Mouse (Mus musculus): Measurements from ENCODE around the gene Clip1. TPM values are rescaled to one million over a fixed set of nuclear protein-coding genes. Genes with fewer than 3 reads are reported as not detected.
"Not testable (repeated sequence)": the region's sequence is repeated elsewhere in the genome, so short reads cannot be mapped to it uniquely, and the experiment has no call there.

The Clip1 gene
- total RNA-seq (2017), result 105 and 149 TPM in 2 replicates

GRCm38 (mm10) chr5:123684221-123685144, at the start of gene Clip1:
Gene Clip1, minus strand, starts transcription at chr5:123684618.
- ATAC-seq (replicated peaks in 1 of 2; ENCODE audit: insufficient read depth in 1 of 2, low FRiP score in 2 of 2, low TSS enrichment in 1 of 2, low read depth in 1 of 2, poor library complexity in 2 of 2, severe bottlenecking in 2 of 2), result peak; percentile 20 to 37; a peak in 2 of 4 replicates

- ATAC-seq (replicated peaks in 1 of 2; ENCODE audit: insufficient read depth in 1 of 2, low FRiP score in 2 of 2, low TSS enrichment in 1 of 2, low read depth in 1 of 2, poor library complexity in 2 of 2, severe bottlenecking in 2 of 2), result no peak
These were observed 46.6 kb upstream of the Clip1 start for GRCm38 (mm10) chr5:123730981-123731380.

GRCm38 (mm10) chr5:123723816-123724215, 39.4 kb upstream of the Clip1 start:
- not testable (repeated sequence) for ATAC-seq (replicated peaks in 1 of 2; ENCODE audit: insufficient read depth in 1 of 2, low FRiP score in 2 of 2, low TSS enrichment in 1 of 2, low read depth in 1 of 2, poor library complexity in 2 of 2, severe bottlenecking in 2 of 2)

GRCm38 (mm10) chr5:123720328-123721311, 36.2 kb upstream of the Clip1 start, which contains the start of gene Zcchc8:
Gene Zcchc8, minus strand, starts transcription at chr5:123721100.
- peak; percentile 99 to 100 for ATAC-seq (replicated peaks in 1 of 2; ENCODE audit: insufficient read depth in 1 of 2, low FRiP score in 2 of 2, low TSS enrichment in 1 of 2, low read depth in 1 of 2, poor library complexity in 2 of 2, severe bottlenecking in 2 of 2)

- ATAC-seq (replicated peaks in 1 of 2; ENCODE audit: insufficient read depth in 1 of 2, low FRiP score in 2 of 2, low TSS enrichment in 1 of 2, low read depth in 1 of 2, poor library complexity in 2 of 2, severe bottlenecking in 2 of 2), result no peak; a peak in 1 of 4 replicates
These were observed 30.2 kb upstream of the Clip1 start for GRCm38 (mm10) chr5:123714622-123715021.

GRCm38 (mm10) chr5:123713782-123714181, 29.4 kb upstream of the Clip1 start:
- peak; percentile 17 to 81; a peak in 1 of 4 replicates for ATAC-seq (replicated peaks in 1 of 2; ENCODE audit: insufficient read depth in 1 of 2, low FRiP score in 2 of 2, low TSS enrichment in 1 of 2, low read depth in 1 of 2, poor library complexity in 2 of 2, severe bottlenecking in 2 of 2)

GRCm38 (mm10) chr5:123709571-123709970, 25.2 kb upstream of the Clip1 start:
- ATAC-seq (replicated peaks in 1 of 2; ENCODE audit: insufficient read depth in 1 of 2, low FRiP score in 2 of 2, low TSS enrichment in 1 of 2, low read depth in 1 of 2, poor library complexity in 2 of 2, severe bottlenecking in 2 of 2), result no peak

- ATAC-seq (replicated peaks in 1 of 2; ENCODE audit: insufficient read depth in 1 of 2, low FRiP score in 2 of 2, low TSS enrichment in 1 of 2, low read depth in 1 of 2, poor library complexity in 2 of 2, severe bottlenecking in 2 of 2), result no peak
These were observed 24.2 kb upstream of the Clip1 start for GRCm38 (mm10) chr5:123708598-123708997.

- no peak for ATAC-seq (replicated peaks in 1 of 2; ENCODE audit: insufficient read depth in 1 of 2, low FRiP score in 2 of 2, low TSS enrichment in 1 of 2, low read depth in 1 of 2, poor library complexity in 2 of 2, severe bottlenecking in 2 of 2)
These were observed 16.2 kb upstream of the Clip1 start for GRCm38 (mm10) chr5:123700625-123701024.

- peak; percentile 56 to 67; a peak in 2 of 4 replicates for ATAC-seq (replicated peaks in 1 of 2; ENCODE audit: insufficient read depth in 1 of 2, low FRiP score in 2 of 2, low TSS enrichment in 1 of 2, low read depth in 1 of 2, poor library complexity in 2 of 2, severe bottlenecking in 2 of 2)
These were observed 14.8 kb upstream of the Clip1 start for GRCm38 (mm10) chr5:123699198-123699597.

- no peak for ATAC-seq (replicated peaks in 1 of 2; ENCODE audit: insufficient read depth in 1 of 2, low FRiP score in 2 of 2, low TSS enrichment in 1 of 2, low read depth in 1 of 2, poor library complexity in 2 of 2, severe bottlenecking in 2 of 2)
These were observed 12.5 kb upstream of the Clip1 start for GRCm38 (mm10) chr5:123696961-123697360.

- no peak for ATAC-seq (replicated peaks in 1 of 2; ENCODE audit: insufficient read depth in 1 of 2, low FRiP score in 2 of 2, low TSS enrichment in 1 of 2, low read depth in 1 of 2, poor library complexity in 2 of 2, severe bottlenecking in 2 of 2)
These were observed 11.8 kb upstream of the Clip1 start for GRCm38 (mm10) chr5:123696244-123696643.

- ATAC-seq (replicated peaks in 1 of 2; ENCODE audit: insufficient read depth in 1 of 2, low FRiP score in 2 of 2, low TSS enrichment in 1 of 2, low read depth in 1 of 2, poor library complexity in 2 of 2, severe bottlenecking in 2 of 2), result no peak
These were observed 10.1 kb upstream of the Clip1 start for GRCm38 (mm10) chr5:123694468-123694867.

- ATAC-seq (replicated peaks in 1 of 2; ENCODE audit: insufficient read depth in 1 of 2, low FRiP score in 2 of 2, low TSS enrichment in 1 of 2, low read depth in 1 of 2, poor library complexity in 2 of 2, severe bottlenecking in 2 of 2), result no peak
These were observed 819 bp downstream of the Clip1 start for GRCm38 (mm10) chr5:123683377-123684220.

GRCm38 (mm10) chr5:123683043-123683376, 1.4 kb downstream of the Clip1 start:
- ATAC-seq (replicated peaks in 1 of 2; ENCODE audit: insufficient read depth in 1 of 2, low FRiP score in 2 of 2, low TSS enrichment in 1 of 2, low read depth in 1 of 2, poor library complexity in 2 of 2, severe bottlenecking in 2 of 2), result no peak

- peak; percentile 46 to 71; a peak in 3 of 4 replicates for ATAC-seq (replicated peaks in 1 of 2; ENCODE audit: insufficient read depth in 1 of 2, low FRiP score in 2 of 2, low TSS enrichment in 1 of 2, low read depth in 1 of 2, poor library complexity in 2 of 2, severe bottlenecking in 2 of 2)
These were observed 2.0 kb downstream of the Clip1 start for GRCm38 (mm10) chr5:123682372-123682771.
